Mouse (Mus musculus) heart, embryonic 16.5 days (tissue): ENCODE data around the gene Rad51b. TPM values are rescaled to one million over a fixed set of nuclear protein-coding genes. Genes with fewer than 3 reads are reported as not detected.
A peak's percentile ranks its signal among the peaks of the same experiment; 100 is the strongest.

Experiments
- ATAC-seq: fragments of 200-750 bp; cut with Nextera tagmentation; replicated peaks from 2 replicates; pipeline ENCODE4 v1.8.0; 2017; ENCODE audit warnings: moderate number of reproducible peaks; ENCODE audit not compliant: insufficient read depth, low FRiP score; ENCODE audit errors: extremely low read depth
- H3K27ac ChIP-seq: fragments of 300-500 bp; sonication (generic); 2 replicates; pipeline ENCODE4 v1.5.1; 2014; ENCODE audit warnings: mild to moderate bottlenecking, low read length, control low read depth, moderate library complexity
- H3K27me3 ChIP-seq: fragments of 300-500 bp; sonication (generic); 2 replicates; pipeline ENCODE4 v1.6.1; 2014; ENCODE audit warnings: low read length, mixed read lengths; ENCODE audit not compliant: control insufficient read depth, insufficient read depth
- H3K36me3 ChIP-seq: fragments of 300-500 bp; sonication (generic); 2 replicates; pipeline ENCODE4 v1.6.1; 2014; ENCODE audit not compliant: control insufficient read depth, insufficient read depth
- H3K4me1 ChIP-seq: fragments of 300-500 bp; sonication (generic); 2 replicates; pipeline ENCODE4 v1.6.1; 2014; ENCODE audit warnings: low read length, mixed read lengths; ENCODE audit not compliant: control insufficient read depth, insufficient read depth
- H3K4me2 ChIP-seq: fragments of 300-500 bp; sonication (generic); 2 replicates; pipeline ENCODE4 v1.6.1; 2014; ENCODE audit warnings: low read depth, mild to moderate bottlenecking, control low read depth, low read length
- H3K4me3 ChIP-seq: fragments of 300-500 bp; sonication (generic); 2 replicates; pipeline ENCODE4 v1.5.1; 2014; ENCODE audit warnings: mild to moderate bottlenecking, control low read depth, low read length
- H3K9ac ChIP-seq: fragments of 300-500 bp; sonication (generic); 2 replicates; pipeline ENCODE4 v1.6.1; 2014; ENCODE audit warnings: low read length, control low read depth
- H3K9me3 ChIP-seq: fragments of 300-500 bp; sonication (generic); replicated peaks from 2 replicates; pipeline ENCODE4 v1.6.1; 2016; ENCODE audit warnings: low read length; ENCODE audit not compliant: control insufficient read depth
- WGBS: fragments of 180-500 bp; shearing (Covaris S2); extraction: QIAGEN DNeasy Blood & Tissue Kit; methylation state at CpG from one replicate; pipeline ENCODE4 v1.1.7; 2014; 5-methylcytosine and 5-hydroxymethylcytosine counted together
- polyA plus RNA-seq: library from polyadenylated mRNA; unstranded; fragments of >200 nt; fragmentation: Nextera tagmentation; extraction: Ambion mirVana; gene quantifications from 2 replicates; pipeline ENCODE4 v1.2.1, GENCODE M21; 2015

Gene Rad51b
- polyA plus RNA-seq, 1 experiment from 2014 or later, result 5.0 TPM

GRCm38 (mm10) chr12:79719847-79720201, 422.7 kb downstream of the Rad51b start:
- no peak for ATAC-seq
- no peaks in the 10 kb centered on the region for H3K27me3 ChIP-seq
- no peak overlapping the region for H3K4me3 ChIP-seq
- H3K4me2 ChIP-seq, result no peak overlapping the region
- H3K36me3 ChIP-seq, result no peaks in the 10 kb centered on the region
- no peaks in the 10 kb centered on the region for H3K9me3 ChIP-seq
- no peak overlapping the region for H3K27ac ChIP-seq
- peaks cover 7% of the 10 kb centered on the region for H3K4me1 ChIP-seq
- 48% methylated on average over 1 of the region's 1 CpGs for WGBS
- H3K9ac ChIP-seq, result no peak overlapping the region

GRCm38 (mm10) chr12:79724875-79725274, 427.8 kb downstream of the Rad51b start:
- no peak overlapping the region for H3K4me2 ChIP-seq
- H3K4me3 ChIP-seq, result no peak overlapping the region
- ATAC-seq, result no peak

DNA sequence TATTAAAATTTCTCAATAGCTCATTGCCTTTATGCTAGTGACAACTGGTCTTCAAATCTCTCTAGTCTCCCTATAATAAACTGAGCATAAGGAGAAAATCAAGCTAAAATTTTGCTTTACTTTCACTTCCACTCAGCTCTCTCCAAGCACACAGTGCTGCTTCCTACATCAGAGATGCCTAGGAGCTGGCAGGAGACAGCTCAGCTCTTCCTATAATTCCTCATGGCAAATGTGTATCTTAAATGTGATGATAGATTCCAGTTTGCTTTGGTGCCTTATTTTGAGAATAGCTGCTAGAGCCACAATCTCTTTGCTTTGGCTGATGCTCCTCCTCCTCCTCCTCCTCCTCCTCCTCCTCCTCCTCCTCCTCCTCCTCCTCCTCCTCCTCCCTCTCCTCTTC, 428.6 kb downstream of the Rad51b start:
- ATAC-seq, result no peak
- H3K27me3 ChIP-seq, result no peaks in the 10 kb centered on the region
- H3K9ac ChIP-seq, result no peak overlapping the region
- no peak overlapping the region for H3K27ac ChIP-seq
- H3K4me3 ChIP-seq, result no peak overlapping the region
- no peak overlapping the region for H3K4me2 ChIP-seq
- H3K9me3 ChIP-seq, result peaks cover 13% of the 10 kb centered on the region
- H3K4me1 ChIP-seq, result peaks cover 4% of the 10 kb centered on the region; the same call in 1 of the 2 replicates
- H3K36me3 ChIP-seq, result no peaks in the 10 kb centered on the region; the same call in 1 of the 2 replicates

More at GRCm38 (mm10) chr12:79724875-79725274, 427.8 kb downstream of the Rad51b start:
- no peaks in the 10 kb centered on the region for H3K27me3 ChIP-seq
- H3K36me3 ChIP-seq, result no peaks in the 10 kb centered on the region; the same call in 1 of the 2 replicates
- H3K9me3 ChIP-seq, result peaks cover 13% of the 10 kb centered on the region
- peaks cover 4% of the 10 kb centered on the region; the same call in 1 of the 2 replicates for H3K4me1 ChIP-seq
- H3K27ac ChIP-seq, result no peak overlapping the region
- no peak overlapping the region for H3K9ac ChIP-seq

DNA sequence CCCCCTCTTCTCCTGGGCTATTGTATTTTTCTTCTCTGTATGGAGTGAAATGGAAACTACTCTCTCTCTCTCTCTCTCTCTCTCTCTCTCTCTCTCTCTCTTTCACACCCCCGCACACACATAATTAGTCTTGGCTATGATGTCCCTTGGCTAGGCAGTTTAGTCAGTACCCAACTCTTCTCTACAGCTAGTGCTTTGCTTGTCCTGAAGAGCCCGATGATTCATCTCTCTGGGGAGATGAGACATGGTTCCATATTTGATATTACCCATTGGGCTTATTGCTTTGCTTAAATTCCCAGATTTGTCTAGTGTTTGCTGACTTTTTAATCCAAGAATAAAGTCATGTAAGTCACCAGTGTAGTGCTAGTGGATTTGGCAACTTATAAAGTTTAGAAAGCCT, 429.0 kb downstream of the Rad51b start:
- no peak overlapping the region for H3K9ac ChIP-seq
- H3K36me3 ChIP-seq, result no peaks in the 10 kb centered on the region; the same call in 1 of the 2 replicates
- H3K4me2 ChIP-seq, result no peak overlapping the region
- H3K4me1 ChIP-seq, result peaks cover 4% of the 10 kb centered on the region; the same call in 1 of the 2 replicates
- H3K27ac ChIP-seq, result no peak overlapping the region
- 78% methylated on average over 2 of the region's 2 CpGs for WGBS
- H3K4me3 ChIP-seq, result no peak overlapping the region
- no peaks in the 10 kb centered on the region for H3K27me3 ChIP-seq
- H3K9me3 ChIP-seq, result peaks cover 13% of the 10 kb centered on the region
- no peak for ATAC-seq

GRCm38 (mm10) chr12:79726959-79727358, 429.9 kb downstream of the Rad51b start:
- H3K27ac ChIP-seq, result no peak overlapping the region
- H3K4me2 ChIP-seq, result no peak overlapping the region
- H3K9me3 ChIP-seq, result peaks cover 13% of the 10 kb centered on the region
- no peak overlapping the region for H3K4me3 ChIP-seq
- no peak for ATAC-seq
- H3K9ac ChIP-seq, result no peak overlapping the region
- H3K4me1 ChIP-seq, result peaks cover 4% of the 10 kb centered on the region; the same call in 1 of the 2 replicates
- H3K27me3 ChIP-seq, result no peaks in the 10 kb centered on the region
- H3K36me3 ChIP-seq, result no peaks in the 10 kb centered on the region; the same call in 1 of the 2 replicates

GRCm38 (mm10) chr12:79729926-79730506, 432.9 kb downstream of the Rad51b start:
- WGBS, result 79% methylated on average over 5 of the region's 5 CpGs
- no peak overlapping the region for H3K27ac ChIP-seq

DNA sequence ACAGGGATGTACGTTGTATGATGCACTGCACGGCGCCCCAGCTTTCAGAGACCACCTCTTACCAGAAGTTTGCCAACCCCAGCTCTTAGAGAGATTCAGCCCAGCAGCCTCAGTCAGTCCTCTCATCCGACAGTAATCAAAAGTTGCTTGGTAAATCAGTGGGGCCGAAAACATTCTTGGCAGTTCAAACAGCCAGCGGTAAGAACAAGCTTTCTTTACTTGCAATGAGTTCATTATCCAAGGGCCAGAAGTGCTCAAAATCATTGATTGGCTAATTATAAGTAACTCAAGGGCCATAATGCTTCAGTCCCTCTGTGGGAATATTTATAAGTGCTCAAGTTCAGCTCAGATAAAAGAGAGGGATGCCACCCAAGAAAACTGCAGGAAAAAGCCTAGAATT, 434.8 kb downstream of the Rad51b start:
- Histone ChIP-seq H3K9me3 (peaks cover 13% of the 10 kb centered on the region), H3K4me3 (no peak overlapping the region), H3K36me3 (no peaks in the 10 kb centered on the region; the same call in 1 of the 2 replicates), H3K4me2 (no peak overlapping the region), H3K4me1 (no peaks in the 10 kb centered on the region), H3K27me3 (no peaks in the 10 kb centered on the region), H3K27ac (no peak overlapping the region), H3K9ac (no peak overlapping the region)
- ATAC-seq, result no peak
- 83% methylated on average over 6 of the region's 6 CpGs for WGBS

More at GRCm38 (mm10) chr12:79729926-79730506, 432.9 kb downstream of the Rad51b start:
- Histone ChIP-seq H3K4me3 (no peak overlapping the region), H3K4me2 (no peak overlapping the region), H3K4me1 (no peaks in the 10 kb centered on the region), H3K27me3 (no peaks in the 10 kb centered on the region), H3K36me3 (no peaks in the 10 kb centered on the region; the same call in 1 of the 2 replicates), H3K9ac (no peak overlapping the region), H3K9me3 (peaks cover 13% of the 10 kb centered on the region)
- no peak for ATAC-seq

- Histone ChIP-seq H3K27me3 (no peaks in the 10 kb centered on the region), H3K4me3 (no peak overlapping the region), H3K9me3 (peaks cover 13% of the 10 kb centered on the region), H3K36me3 (no peaks in the 10 kb centered on the region; the same call in 1 of the 2 replicates), H3K27ac (peak overlapping the region; percentile 6; the same call in 1 of the 2 replicates), H3K4me1 (no peaks in the 10 kb centered on the region), H3K4me2 (no peak overlapping the region), H3K9ac (no peak overlapping the region)
- WGBS, result 61% methylated on average over 12 of the region's 12 CpGs
- no peak for ATAC-seq
These were observed 435.5 kb downstream of the Rad51b start for GRCm38 (mm10) chr12:79732355-79733115.

- no peaks in the 10 kb centered on the region for H3K4me1 ChIP-seq
- peak overlapping the region; percentile 52 for H3K27ac ChIP-seq
- 57% methylated on average over 13 of the region's 13 CpGs for WGBS
- no peak overlapping the region for H3K4me2 ChIP-seq
- ATAC-seq, result no peak; the same call in 1 of the 2 replicates
- H3K4me3 ChIP-seq, result no peak overlapping the region
- H3K9me3 ChIP-seq, result no peaks in the 10 kb centered on the region
- H3K36me3 ChIP-seq, result no peaks in the 10 kb centered on the region
- no peaks in the 10 kb centered on the region for H3K27me3 ChIP-seq
- H3K9ac ChIP-seq, result no peak overlapping the region
These were observed 438.3 kb downstream of the Rad51b start for GRCm38 (mm10) chr12:79735341-79735785.
